Mouse (Mus musculus): ENCODE data around the gene Gpam. TPM values are rescaled to one million over a fixed set of nuclear protein-coding genes. Genes with fewer than 3 reads are reported as not detected.
"Not testable (repeated sequence)": the region's sequence is repeated elsewhere in the genome, so short reads cannot be mapped to it uniquely, and the experiment has no call there.

Gpam gene
- polyA plus RNA-seq, 1 experiment: 20.0 TPM

DNA sequence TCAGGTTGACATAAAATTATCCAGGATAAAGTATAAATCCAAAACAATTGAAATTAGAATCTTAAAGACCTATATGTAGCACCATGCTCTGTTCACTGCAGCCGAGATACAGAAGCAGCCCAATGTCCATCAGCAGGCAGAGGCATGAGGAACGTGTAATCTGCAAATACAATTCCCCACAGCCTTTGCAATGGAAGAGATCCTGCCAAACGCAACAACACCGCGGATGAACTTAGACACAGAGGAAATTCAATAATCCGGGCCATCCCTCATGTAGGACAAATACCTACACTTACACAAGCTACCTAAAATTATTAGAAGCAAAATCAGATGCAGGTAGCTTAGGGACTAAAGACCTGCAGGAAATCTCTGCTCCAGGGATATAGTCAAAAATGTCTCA is 25.9 kb upstream of the Gpam start:
- H3K4me3 ChIP-seq (ENCODE audit: control insufficient read depth, insufficient read depth, low read length): no peak overlapping the region
- no peak overlapping the region for H3K27ac ChIP-seq (ENCODE audit: control insufficient read depth, insufficient read depth, low read length)
- WGBS: 92% methylated on average over 6 of the region's 6 CpGs
- DNase-seq: no peak
- no peaks in the 10 kb centered on the region for H3K27me3 ChIP-seq (ENCODE audit: control insufficient read depth, insufficient read depth, low read length)
- H3K4me1 ChIP-seq (replicated peaks; ENCODE audit: control insufficient read depth, insufficient read depth, low read length): no peaks in the 10 kb centered on the region
- no peak for TF ChIP-seq CTCF (IDR thresholded peaks at IDR 0.05; ENCODE audit: borderline replicate concordance, control insufficient read depth, extremely low read depth, insufficient read depth, low read length, poor library complexity)
- H3K36me3 ChIP-seq (ENCODE audit: control insufficient read depth, insufficient read depth, low read length): no peaks in the 10 kb centered on the region

DNA sequence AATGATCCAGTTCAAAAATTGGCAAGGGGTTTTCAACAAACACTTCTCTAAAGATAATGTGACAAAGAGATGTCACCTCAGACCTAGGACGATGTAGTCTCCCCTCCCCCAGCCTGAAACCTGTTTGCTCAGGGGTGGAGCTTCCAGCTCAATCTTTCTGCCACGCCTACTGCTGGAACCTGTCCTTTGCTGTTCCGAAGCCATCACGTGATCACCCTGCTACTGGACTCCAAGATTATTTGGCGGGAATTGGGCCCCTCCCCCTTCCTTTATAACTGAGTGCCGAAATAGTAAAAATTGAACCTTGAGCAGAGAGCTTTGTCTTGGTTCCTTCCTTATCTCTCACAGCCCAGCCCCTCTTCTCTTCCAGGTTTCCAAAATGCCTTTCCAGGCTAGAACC is 25.2 kb upstream of the Gpam start:
- H3K27me3 ChIP-seq (ENCODE audit: control insufficient read depth, insufficient read depth, low read length); H3K27ac ChIP-seq (ENCODE audit: control insufficient read depth, insufficient read depth, low read length); DNase-seq; H3K36me3 ChIP-seq (ENCODE audit: control insufficient read depth, insufficient read depth, low read length); H3K4me1 ChIP-seq (replicated peaks; ENCODE audit: control insufficient read depth, insufficient read depth, low read length); H3K4me3 ChIP-seq (ENCODE audit: control insufficient read depth, insufficient read depth, low read length): not testable (repeated sequence)
- WGBS: 80% methylated on average over 6 of the region's 6 CpGs

DNA sequence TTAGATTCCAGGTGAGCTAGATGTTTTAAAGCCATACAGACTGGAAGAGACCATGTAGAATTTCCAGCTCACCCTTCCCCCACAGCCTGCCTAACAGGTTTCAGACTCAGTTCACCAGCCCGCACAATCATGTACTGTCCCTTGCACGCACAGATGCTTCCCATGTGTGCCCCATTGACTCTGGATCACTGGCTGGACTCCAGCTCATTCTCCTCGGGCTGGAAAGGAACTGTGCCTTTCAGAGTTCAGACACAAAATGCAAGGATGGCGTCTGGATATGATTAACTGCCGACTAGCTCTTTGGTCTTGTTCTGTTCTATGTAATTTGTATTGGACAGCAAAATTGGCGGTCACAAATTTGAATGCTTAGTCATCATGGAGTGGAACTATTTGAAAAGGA is 22.6 kb upstream of the Gpam start:
- 93% methylated on average over 6 of the region's 6 CpGs for WGBS
- TF ChIP-seq CTCF (IDR thresholded peaks at IDR 0.05; ENCODE audit: borderline replicate concordance, control insufficient read depth, extremely low read depth, insufficient read depth, low read length, poor library complexity): no peak
- TF ChIP-seq POLR2A (IDR thresholded peaks at IDR 0.05; ENCODE audit: control insufficient read depth, extremely low read depth, insufficient read depth, low read length, poor library complexity): no peak
- Histone ChIP-seq H3K36me3 (ENCODE audit: control insufficient read depth, insufficient read depth, low read length) (no peaks in the 10 kb centered on the region), H3K27ac (ENCODE audit: control insufficient read depth, insufficient read depth, low read length) (no peak overlapping the region), H3K4me3 (ENCODE audit: control insufficient read depth, insufficient read depth, low read length) (no peak overlapping the region), H3K4me1 (replicated peaks; ENCODE audit: control insufficient read depth, insufficient read depth, low read length) (no peaks in the 10 kb centered on the region), H3K27me3 (ENCODE audit: control insufficient read depth, insufficient read depth, low read length) (no peaks in the 10 kb centered on the region)
- DNase-seq: no peak

DNA sequence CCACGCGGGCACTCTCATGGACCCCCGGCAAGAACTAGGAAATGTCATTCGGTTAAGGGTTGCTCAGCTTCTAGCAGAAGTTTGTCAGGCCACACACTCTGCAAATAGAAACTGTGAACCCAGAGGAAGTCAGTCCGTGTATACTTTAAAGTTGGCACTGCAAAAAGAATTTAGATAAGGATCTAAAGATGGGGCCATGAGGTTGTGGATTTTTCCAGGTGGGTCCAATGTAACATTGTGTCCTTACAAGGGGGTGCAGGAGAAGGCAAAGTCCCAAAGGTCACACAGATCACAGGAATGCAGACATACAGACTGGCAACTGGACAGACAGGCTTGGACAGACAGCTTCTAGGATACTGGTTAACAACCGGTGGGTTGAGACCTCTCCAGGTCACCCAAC is 21.1 kb upstream of the Gpam start:
- TF ChIP-seq CTCF (IDR thresholded peaks at IDR 0.05; ENCODE audit: borderline replicate concordance, control insufficient read depth, extremely low read depth, insufficient read depth, low read length, poor library complexity): no peak
- TF ChIP-seq POLR2A (IDR thresholded peaks at IDR 0.05; ENCODE audit: control insufficient read depth, extremely low read depth, insufficient read depth, low read length, poor library complexity): no peak
- H3K27me3 ChIP-seq (ENCODE audit: control insufficient read depth, insufficient read depth, low read length): no peaks in the 10 kb centered on the region
- H3K4me3 ChIP-seq (ENCODE audit: control insufficient read depth, insufficient read depth, low read length): no peak overlapping the region
- WGBS: 33% methylated on average over 6 of the region's 6 CpGs
- DNase-seq: no peak
- no peaks in the 10 kb centered on the region for H3K4me1 ChIP-seq (replicated peaks; ENCODE audit: control insufficient read depth, insufficient read depth, low read length)
- H3K36me3 ChIP-seq (ENCODE audit: control insufficient read depth, insufficient read depth, low read length): no peaks in the 10 kb centered on the region
- no peak overlapping the region for H3K27ac ChIP-seq (ENCODE audit: control insufficient read depth, insufficient read depth, low read length)

DNA sequence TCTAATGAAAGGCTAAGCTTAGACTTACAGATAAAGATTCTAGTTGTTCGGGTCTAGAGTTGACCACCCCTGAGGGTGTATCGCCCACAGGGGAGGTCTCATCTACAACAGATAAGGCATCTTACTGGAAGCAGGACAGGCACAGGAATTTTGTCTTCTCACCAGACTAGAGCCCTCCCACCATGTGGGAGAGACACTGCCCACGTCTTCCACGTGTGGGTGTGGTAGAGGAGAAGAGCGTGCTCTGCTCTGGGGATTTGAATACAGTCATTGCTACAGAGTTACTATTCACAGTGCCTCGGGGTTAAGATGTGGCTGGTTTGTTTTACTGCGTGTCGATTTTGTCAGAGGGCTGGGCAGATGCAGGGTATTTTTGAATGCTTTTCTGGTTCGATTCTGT is 20.5 kb upstream of the Gpam start:
- no peak for DNase-seq
- Histone ChIP-seq H3K4me3 (ENCODE audit: control insufficient read depth, insufficient read depth, low read length) (no peak overlapping the region), H3K27ac (ENCODE audit: control insufficient read depth, insufficient read depth, low read length) (no peak overlapping the region), H3K27me3 (ENCODE audit: control insufficient read depth, insufficient read depth, low read length) (no peaks in the 10 kb centered on the region), H3K4me1 (replicated peaks; ENCODE audit: control insufficient read depth, insufficient read depth, low read length) (no peaks in the 10 kb centered on the region), H3K36me3 (ENCODE audit: control insufficient read depth, insufficient read depth, low read length) (no peaks in the 10 kb centered on the region)
- no peak for TF ChIP-seq POLR2A (IDR thresholded peaks at IDR 0.05; ENCODE audit: control insufficient read depth, extremely low read depth, insufficient read depth, low read length, poor library complexity)
- TF ChIP-seq CTCF (IDR thresholded peaks at IDR 0.05; ENCODE audit: borderline replicate concordance, control insufficient read depth, extremely low read depth, insufficient read depth, low read length, poor library complexity): no peak
- 80% methylated on average over 9 of the region's 9 CpGs for WGBS

DNA sequence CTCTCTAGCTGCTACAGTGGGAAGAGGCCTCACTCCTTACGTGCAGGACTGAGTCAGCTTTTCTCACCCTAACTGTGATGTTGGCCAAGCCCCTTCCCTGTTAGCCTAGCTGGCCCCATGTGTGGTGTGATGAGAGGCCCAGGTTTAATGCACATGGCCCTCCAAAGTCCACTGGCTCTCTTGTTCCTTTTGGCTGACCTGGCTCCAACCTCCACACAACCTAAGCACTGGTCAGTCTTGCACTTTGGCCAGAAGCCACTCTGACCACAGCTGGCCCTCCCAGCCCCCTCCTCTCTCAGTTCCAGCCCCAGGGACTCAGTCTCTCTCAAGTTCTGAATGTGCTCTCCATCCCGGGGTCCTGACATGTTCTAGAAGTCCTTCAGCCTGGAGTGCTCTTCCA is 18.1 kb upstream of the Gpam start:
- 70% methylated on average over 2 of the region's 2 CpGs for WGBS
- DNase-seq: no peak
- TF ChIP-seq POLR2A (IDR thresholded peaks at IDR 0.05; ENCODE audit: control insufficient read depth, extremely low read depth, insufficient read depth, low read length, poor library complexity) (no peak), CTCF (IDR thresholded peaks at IDR 0.05; ENCODE audit: borderline replicate concordance, control insufficient read depth, extremely low read depth, insufficient read depth, low read length, poor library complexity) (no peak)

DNA sequence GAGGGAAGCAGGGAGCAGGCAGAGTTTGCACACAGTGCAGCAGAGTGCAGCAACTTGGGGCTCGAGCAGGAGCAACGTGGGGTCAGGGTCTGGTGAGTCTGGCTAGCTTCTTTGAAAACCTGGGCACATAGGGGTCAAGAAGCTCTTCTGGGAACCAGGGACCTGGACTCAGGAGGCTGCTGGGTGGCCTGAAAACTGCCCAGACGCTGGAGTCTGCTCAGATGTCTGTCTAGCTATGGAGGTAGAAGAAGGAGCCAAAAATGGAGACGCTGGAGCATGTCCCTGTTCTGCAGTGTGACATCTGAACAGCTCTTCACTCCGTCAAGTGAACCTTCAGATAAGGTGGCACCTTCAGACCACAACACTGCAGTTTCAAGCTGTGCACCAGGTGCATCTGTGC is 17.7 kb upstream of the Gpam start:
- no peak for TF ChIP-seq CTCF (IDR thresholded peaks at IDR 0.05; ENCODE audit: borderline replicate concordance, control insufficient read depth, extremely low read depth, insufficient read depth, low read length, poor library complexity)
- no peak for TF ChIP-seq POLR2A (IDR thresholded peaks at IDR 0.05; ENCODE audit: control insufficient read depth, extremely low read depth, insufficient read depth, low read length, poor library complexity)
- WGBS: 85% methylated on average over 5 of the region's 5 CpGs
- Histone ChIP-seq H3K4me3 (ENCODE audit: control insufficient read depth, insufficient read depth, low read length) (no peak overlapping the region), H3K36me3 (ENCODE audit: control insufficient read depth, insufficient read depth, low read length) (no peaks in the 10 kb centered on the region), H3K4me1 (replicated peaks; ENCODE audit: control insufficient read depth, insufficient read depth, low read length) (no peaks in the 10 kb centered on the region), H3K27me3 (ENCODE audit: control insufficient read depth, insufficient read depth, low read length) (no peaks in the 10 kb centered on the region), H3K27ac (ENCODE audit: control insufficient read depth, insufficient read depth, low read length) (no peak overlapping the region)
- no peak for DNase-seq

More for the DNA sequence above, 18.1 kb upstream of the Gpam start:
- H3K36me3 ChIP-seq (ENCODE audit: control insufficient read depth, insufficient read depth, low read length): no peaks in the 10 kb centered on the region
- H3K4me1 ChIP-seq (replicated peaks; ENCODE audit: control insufficient read depth, insufficient read depth, low read length): no peaks in the 10 kb centered on the region
- H3K27ac ChIP-seq (ENCODE audit: control insufficient read depth, insufficient read depth, low read length): no peak overlapping the region
- H3K27me3 ChIP-seq (ENCODE audit: control insufficient read depth, insufficient read depth, low read length): no peaks in the 10 kb centered on the region
- H3K4me3 ChIP-seq (ENCODE audit: control insufficient read depth, insufficient read depth, low read length): no peak overlapping the region

All from thymus, adult 2 months (tissue).